Mouse (Mus musculus): Measurements from ENCODE around the gene Gphn. TPM values are rescaled to one million over a fixed set of nuclear protein-coding genes. Genes with fewer than 3 reads are reported as not detected.

Gene Gphn
- 23.5 and 32.4 TPM in 2 replicates for polyA plus RNA-seq (2012; rRNA removed)

DNA sequence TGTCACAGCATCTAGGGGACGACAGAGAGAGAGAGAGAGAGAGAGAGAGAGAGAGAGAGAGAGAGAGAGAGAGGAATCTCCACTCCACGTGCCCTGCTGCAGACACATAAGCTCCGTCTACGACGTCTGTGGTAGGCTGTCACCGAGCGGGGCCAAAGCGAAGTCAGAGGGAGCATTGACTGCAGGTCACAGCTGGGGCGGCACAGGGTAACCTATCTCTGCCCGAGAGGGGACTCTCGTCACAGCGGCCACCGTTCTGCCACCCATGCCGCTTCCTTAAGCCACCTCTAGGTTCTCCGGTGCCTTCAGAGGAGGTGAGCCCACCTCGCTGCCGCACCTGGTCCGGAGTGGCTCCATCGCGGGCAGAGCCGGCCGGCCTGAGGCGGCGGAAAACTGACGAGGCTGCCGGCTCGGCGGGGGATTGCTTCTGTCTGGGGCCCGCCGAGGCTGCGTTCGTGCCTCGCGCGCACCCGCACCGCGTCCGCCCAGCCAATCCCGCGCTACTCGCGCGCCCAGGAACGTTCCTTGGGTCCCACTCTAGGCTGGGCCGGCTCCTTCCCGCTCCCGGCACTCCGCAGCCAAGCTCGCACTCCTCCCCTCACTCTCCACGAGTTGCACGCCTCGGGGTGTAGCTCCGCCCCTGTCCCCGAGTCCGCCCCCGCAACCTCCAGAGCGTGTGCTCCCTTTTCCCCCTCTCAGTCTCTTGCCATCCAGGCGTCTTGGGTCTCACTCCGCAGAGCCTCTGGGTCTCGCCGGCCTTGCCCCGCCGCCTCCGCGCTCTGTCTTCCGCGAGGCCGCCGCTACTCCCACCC lies at the start of gene Gphn:
Gene Gphn (plus strand): TSS at position 673 of the 812 bp plus-strand sequence.
- peak within 1 kb of the TSS; percentile 96 for H3K4me3 ChIP-seq (ENCODE audit: control insufficient read depth, low read depth, low read length)
- H3K27me3 ChIP-seq (ENCODE audit: control insufficient read depth, insufficient read depth, low read length), result no peaks in the 10 kb centered on the region
- peak within 1 kb of the TSS; percentile 96 for H3K27ac ChIP-seq (ENCODE audit: control insufficient read depth, insufficient read depth, low read depth, low read length)
- no peaks in the 10 kb centered on the region for H3K4me1 ChIP-seq (ENCODE audit: control insufficient read depth, insufficient read depth, low read length)
- no peaks in the 10 kb centered on the region for H3K36me3 ChIP-seq (ENCODE audit: control insufficient read depth, insufficient read depth, low read length)
- peak; percentile 64 for TF ChIP-seq POLR2A (IDR thresholded peaks at IDR 0.05; ENCODE audit: control insufficient read depth, low read depth, low read length)
- TF ChIP-seq CTCF (IDR thresholded peaks at IDR 0.05; ENCODE audit: control insufficient read depth, insufficient read depth, insufficient replicate concordance, low read depth, low read length), result peak; percentile 13; the same call in 1 of the 2 replicates

DNA sequence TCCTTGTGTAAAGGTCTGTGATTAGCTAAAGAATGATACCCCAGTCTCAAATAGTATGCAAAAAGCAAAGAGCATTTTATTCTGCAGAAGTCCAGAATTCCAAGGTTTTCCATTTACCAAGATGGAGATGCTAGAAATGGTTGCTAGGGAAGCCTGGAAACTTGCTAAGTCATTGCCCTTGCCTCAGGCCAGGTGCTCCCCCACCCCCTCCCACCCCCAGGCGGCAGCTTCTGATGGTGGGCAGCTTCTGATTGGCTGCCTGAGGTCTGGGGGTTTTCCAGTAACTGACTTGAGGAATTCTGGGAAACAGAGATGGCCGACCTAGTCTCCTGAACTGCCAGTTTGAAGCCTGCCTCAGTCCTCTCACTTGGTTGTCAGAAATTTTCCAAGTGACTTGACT lies 44.7 kb upstream of the Gphn start:
- Histone ChIP-seq H3K4me3 (ENCODE audit: control insufficient read depth, low read depth, low read length) (no peak overlapping the region), H3K36me3 (ENCODE audit: control insufficient read depth, insufficient read depth, low read length) (no peaks in the 10 kb centered on the region), H3K4me1 (ENCODE audit: control insufficient read depth, insufficient read depth, low read length) (no peaks in the 10 kb centered on the region), H3K27me3 (ENCODE audit: control insufficient read depth, insufficient read depth, low read length) (no peaks in the 10 kb centered on the region), H3K27ac (ENCODE audit: control insufficient read depth, insufficient read depth, low read depth, low read length) (no peak overlapping the region)
- TF ChIP-seq POLR2A (IDR thresholded peaks at IDR 0.05; ENCODE audit: control insufficient read depth, low read depth, low read length) (no peak), CTCF (IDR thresholded peaks at IDR 0.05; ENCODE audit: control insufficient read depth, insufficient read depth, insufficient replicate concordance, low read depth, low read length) (no peak)

DNA sequence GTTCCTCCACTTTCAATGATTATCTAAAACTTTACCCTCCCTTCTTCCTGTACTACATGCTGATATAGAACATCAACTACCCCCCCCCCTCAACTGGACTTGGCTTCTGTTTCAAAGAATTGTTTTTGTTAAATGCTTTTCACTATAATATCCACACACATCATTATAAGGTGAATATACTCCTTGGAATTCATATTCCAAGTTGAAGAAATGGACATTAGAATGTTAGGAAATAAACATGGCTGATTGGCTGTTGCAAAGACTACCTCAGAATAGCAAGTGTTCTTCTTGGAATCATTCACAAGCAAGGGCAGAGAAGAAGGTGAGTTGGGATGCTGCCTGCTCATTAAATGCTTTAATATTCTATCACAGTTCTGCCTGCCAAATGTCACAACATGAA lies 32.2 kb upstream of the Gphn start, which contains the start of gene Gm6657:
Gene Gm6657 (plus strand): TSS at position 301 of the 400 bp plus-strand sequence.
- H3K27me3 ChIP-seq (ENCODE audit: control insufficient read depth, insufficient read depth, low read length), result no peaks in the 10 kb centered on the region
- no peak for TF ChIP-seq POLR2A (IDR thresholded peaks at IDR 0.05; ENCODE audit: control insufficient read depth, low read depth, low read length)
- TF ChIP-seq CTCF (IDR thresholded peaks at IDR 0.05; ENCODE audit: control insufficient read depth, insufficient read depth, insufficient replicate concordance, low read depth, low read length), result no peak
- H3K36me3 ChIP-seq (ENCODE audit: control insufficient read depth, insufficient read depth, low read length), result no peaks in the 10 kb centered on the region
- H3K4me1 ChIP-seq (ENCODE audit: control insufficient read depth, insufficient read depth, low read length), result no peaks in the 10 kb centered on the region
- H3K27ac ChIP-seq (ENCODE audit: control insufficient read depth, insufficient read depth, low read depth, low read length), result no peak within 1 kb of the TSS
- peak within 1 kb of the TSS; percentile 48; the same call in 1 of the 2 replicates for H3K4me3 ChIP-seq (ENCODE audit: control insufficient read depth, low read depth, low read length)

- Histone ChIP-seq H3K36me3 (ENCODE audit: control insufficient read depth, insufficient read depth, low read length) (no peaks in the 10 kb centered on the region), H3K4me3 (ENCODE audit: control insufficient read depth, low read depth, low read length) (peak overlapping the region; percentile 64), H3K27me3 (ENCODE audit: control insufficient read depth, insufficient read depth, low read length) (no peaks in the 10 kb centered on the region), H3K4me1 (ENCODE audit: control insufficient read depth, insufficient read depth, low read length) (no peaks in the 10 kb centered on the region), H3K27ac (ENCODE audit: control insufficient read depth, insufficient read depth, low read depth, low read length) (no peak overlapping the region)
- no peak for TF ChIP-seq POLR2A (IDR thresholded peaks at IDR 0.05; ENCODE audit: control insufficient read depth, low read depth, low read length)
- no peak for TF ChIP-seq CTCF (IDR thresholded peaks at IDR 0.05; ENCODE audit: control insufficient read depth, insufficient read depth, insufficient replicate concordance, low read depth, low read length)
These were observed 30.8 kb upstream of the Gphn start for GRCm38 (mm10) chr12:78195368-78195767.

DNA sequence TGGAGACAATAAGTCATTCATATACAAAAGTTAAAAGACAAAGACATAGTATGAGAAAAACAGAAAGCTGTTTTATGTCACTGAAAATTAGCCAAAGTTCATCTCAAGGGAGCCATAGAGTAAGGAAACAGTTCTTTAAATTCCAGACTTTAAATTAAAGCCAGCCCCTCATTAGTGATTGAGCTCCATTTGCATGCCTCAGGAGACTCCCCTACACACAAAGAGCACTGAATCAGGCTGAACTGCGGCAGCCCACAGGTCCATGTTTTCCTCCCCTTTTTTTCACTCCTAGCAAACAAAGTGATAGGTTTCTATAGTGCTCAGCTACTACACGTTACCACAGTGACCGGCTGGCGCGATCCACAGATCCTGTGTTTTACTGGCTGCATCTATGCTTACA lies 22.5 kb upstream of the Gphn start:
- no peak overlapping the region for H3K27ac ChIP-seq (ENCODE audit: control insufficient read depth, insufficient read depth, low read depth, low read length)

GRCm38 (mm10) chr12:78205915-78206570 lies 20.1 kb upstream of the Gphn start:
- no peak overlapping the region for H3K4me3 ChIP-seq (ENCODE audit: control insufficient read depth, low read depth, low read length)
- H3K27me3 ChIP-seq (ENCODE audit: control insufficient read depth, insufficient read depth, low read length), result no peaks in the 10 kb centered on the region
- H3K36me3 ChIP-seq (ENCODE audit: control insufficient read depth, insufficient read depth, low read length), result no peaks in the 10 kb centered on the region
- TF ChIP-seq POLR2A (IDR thresholded peaks at IDR 0.05; ENCODE audit: control insufficient read depth, low read depth, low read length) (no peak), CTCF (IDR thresholded peaks at IDR 0.05; ENCODE audit: control insufficient read depth, insufficient read depth, insufficient replicate concordance, low read depth, low read length) (no peak)
- H3K27ac ChIP-seq (ENCODE audit: control insufficient read depth, insufficient read depth, low read depth, low read length), result no peak overlapping the region
- no peaks in the 10 kb centered on the region for H3K4me1 ChIP-seq (ENCODE audit: control insufficient read depth, insufficient read depth, low read length)

More for the DNA sequence above, 22.5 kb upstream of the Gphn start:
- no peaks in the 10 kb centered on the region for H3K36me3 ChIP-seq (ENCODE audit: control insufficient read depth, insufficient read depth, low read length)
- H3K4me3 ChIP-seq (ENCODE audit: control insufficient read depth, low read depth, low read length), result no peak overlapping the region
- TF ChIP-seq POLR2A (IDR thresholded peaks at IDR 0.05; ENCODE audit: control insufficient read depth, low read depth, low read length) (no peak), CTCF (IDR thresholded peaks at IDR 0.05; ENCODE audit: control insufficient read depth, insufficient read depth, insufficient replicate concordance, low read depth, low read length) (no peak)
- no peaks in the 10 kb centered on the region for H3K27me3 ChIP-seq (ENCODE audit: control insufficient read depth, insufficient read depth, low read length)
- no peaks in the 10 kb centered on the region for H3K4me1 ChIP-seq (ENCODE audit: control insufficient read depth, insufficient read depth, low read length)

GRCm38 (mm10) chr12:78206571-78206960 lies 19.6 kb upstream of the Gphn start:
- no peaks in the 10 kb centered on the region for H3K36me3 ChIP-seq (ENCODE audit: control insufficient read depth, insufficient read depth, low read length)
- no peaks in the 10 kb centered on the region for H3K27me3 ChIP-seq (ENCODE audit: control insufficient read depth, insufficient read depth, low read length)
- TF ChIP-seq CTCF (IDR thresholded peaks at IDR 0.05; ENCODE audit: control insufficient read depth, insufficient read depth, insufficient replicate concordance, low read depth, low read length) (no peak), POLR2A (IDR thresholded peaks at IDR 0.05; ENCODE audit: control insufficient read depth, low read depth, low read length) (no peak)
- H3K4me1 ChIP-seq (ENCODE audit: control insufficient read depth, insufficient read depth, low read length), result no peaks in the 10 kb centered on the region
- no peak overlapping the region for H3K27ac ChIP-seq (ENCODE audit: control insufficient read depth, insufficient read depth, low read depth, low read length)
- H3K4me3 ChIP-seq (ENCODE audit: control insufficient read depth, low read depth, low read length), result no peak overlapping the region
